Comparison of ENCODE assay signal across 8 mouse cellular contexts in genomic region chr1:60272471-60272870, GRCm38 (mm10).
DNase-seq lines count a peak whose midpoint lies in the region; ATAC-seq lines count a peak whose summit lies in the region.

No protein-coding gene starts in this region.

- ATAC-seq in inflammation-experienced regulatory T-cells, adult 6 months = peak; percentile 71

- peak; percentile 12 for DNase-seq in adrenal gland, postnatal 14 days
- no peak for DNase-seq in adrenal gland, adult 18-20 months (ENCODE audit: low spot score in 2 of 2)
- DNase-seq in kidney, adult 9 months = peak; percentile 7
- DNase-seq in kidney, adult 8-10 months = no peak
- DNase-seq in B cell, adult 2 months = peak; percentile 22 to 31
- no peak for DNase-seq in frontal cortex, postnatal 25 days (ENCODE audit: low spot score in 2 of 2)
- no peak for DNase-seq in MN1 (ENCODE audit: low spot score)

Comparison
In these comparisons a context has a peak if more than half of its experiments do, and no peak if none do; other contexts are left out.
1. DNase-seq: peak in adrenal gland, postnatal 14 days (single experiment), kidney, adult 9 months (single experiment) and B cell, adult 2 months (2 of 2); none in adrenal gland, adult 18-20 months (0 of 2), kidney, adult 8-10 months (0 of 2), frontal cortex, postnatal 25 days (0 of 2) and MN1 (single experiment).